Mouse (Mus musculus): Measurements from ENCODE around the gene Zfp526. TPM values are rescaled to one million over a fixed set of nuclear protein-coding genes. Genes with fewer than 3 reads are reported as not detected.

Zfp526 gene
- polyA plus RNA-seq, 1 experiment from 2014 or later, result 4.4 TPM

DNA sequence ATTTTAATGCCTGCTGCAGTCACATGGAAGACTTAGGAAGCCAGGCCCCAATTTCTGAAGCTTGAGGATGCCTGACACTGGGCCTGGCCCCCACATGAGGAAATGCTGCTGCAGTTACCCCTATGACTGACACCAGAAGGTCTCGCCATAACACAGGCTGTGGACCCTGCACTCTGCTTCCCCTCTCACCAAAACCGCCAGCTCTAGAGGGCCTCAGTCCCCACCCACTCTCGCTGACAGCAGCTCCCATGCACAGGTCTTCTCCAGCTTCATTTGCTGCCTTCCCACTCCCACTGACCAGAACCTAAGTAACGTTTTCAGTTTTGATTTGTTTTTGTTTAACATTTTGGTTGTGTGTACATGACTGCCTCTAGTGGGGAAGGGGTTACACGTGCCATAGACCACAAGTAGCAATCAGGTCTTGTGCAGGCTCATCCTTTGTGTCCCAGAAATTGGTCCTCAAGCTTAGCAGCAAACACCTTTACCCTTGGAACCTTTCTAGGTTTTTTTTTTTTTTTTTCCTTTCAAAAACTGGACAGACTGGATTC is 10.9 kb downstream of the Zfp526 start:
- 0 out of 2 replicates have a peak, but pooled peaks cover 9% of the 10 kb centered on the region for H3K4me1 ChIP-seq (ENCODE audit: control insufficient read depth, insufficient read depth, low read length)
- H3K9me3 ChIP-seq (ENCODE audit: control insufficient read depth, low read length), result no peaks in the 10 kb centered on the region
- 56% methylated on average over 5 of the region's 5 CpGs for WGBS
- no peaks in the 10 kb centered on the region for H3K27me3 ChIP-seq (replicated peaks; ENCODE audit: control insufficient read depth, insufficient read depth, low read length)
- no peak overlapping the region for H3K4me3 ChIP-seq (ENCODE audit: low read depth, low read length)
- no peak for ATAC-seq (ENCODE audit: low read depth)
- H3K36me3 ChIP-seq (ENCODE audit: control insufficient read depth, insufficient read depth, low read length), result peaks cover 79% of the 10 kb centered on the region
- no peak overlapping the region for H3K27ac ChIP-seq (replicated peaks; ENCODE audit: low read depth, low read length)
- no peak overlapping the region for H3K4me2 ChIP-seq (ENCODE audit: low read depth, low read length)
- H3K9ac ChIP-seq (ENCODE audit: low read depth, low read length), result no peak overlapping the region
- DNase-seq (ENCODE audit: low spot score), result no peak

DNA sequence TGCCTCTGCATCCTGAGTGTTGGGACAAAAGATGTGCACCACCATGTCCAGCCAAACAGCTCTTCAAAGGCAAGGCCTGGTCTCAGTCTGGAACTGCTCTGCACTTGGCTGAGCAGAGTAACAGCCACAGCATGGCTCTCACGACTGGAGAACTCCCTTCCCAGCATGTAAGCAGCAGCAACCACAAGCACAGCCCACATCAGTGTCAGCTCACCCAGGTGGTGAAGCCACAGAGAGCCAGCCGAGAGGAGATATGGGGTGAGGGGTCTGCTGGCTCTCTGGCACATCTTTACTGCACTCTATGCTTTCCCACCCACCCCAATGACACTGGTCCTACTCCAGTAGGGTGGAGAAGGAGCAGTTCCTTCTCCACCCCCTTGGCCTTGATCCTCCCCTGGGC is 11.8 kb downstream of the Zfp526 start:
- WGBS, result 81% methylated on average over 2 of the region's 2 CpGs

DNA sequence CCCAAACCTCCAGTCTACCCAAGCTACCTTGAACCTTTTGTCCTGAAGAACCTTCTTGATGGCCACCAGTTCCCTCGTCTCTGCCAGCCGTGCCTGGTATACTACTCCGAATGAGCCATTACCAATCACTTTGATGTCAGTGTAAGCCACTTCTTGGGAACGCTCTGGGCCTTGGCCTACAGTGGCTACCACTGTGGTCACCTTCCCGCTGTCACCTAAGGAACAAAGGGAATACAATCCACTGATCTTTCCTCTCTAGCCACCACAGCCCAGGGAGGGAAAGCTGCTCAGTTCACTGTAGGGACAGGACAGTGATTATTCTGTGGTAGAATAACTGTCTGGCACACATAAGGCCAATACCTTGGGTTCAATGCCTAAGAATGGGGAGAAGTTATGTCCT is 14.3 kb downstream of the Zfp526 start:
- Histone ChIP-seq H3K9me3 (ENCODE audit: control insufficient read depth, low read length) (no peaks in the 10 kb centered on the region), H3K27me3 (replicated peaks; ENCODE audit: control insufficient read depth, insufficient read depth, low read length) (no peaks in the 10 kb centered on the region), H3K27ac (replicated peaks; ENCODE audit: low read depth, low read length) (no peak overlapping the region), H3K36me3 (ENCODE audit: control insufficient read depth, insufficient read depth, low read length) (peaks cover 46% of the 10 kb centered on the region), H3K9ac (ENCODE audit: low read depth, low read length) (no peak overlapping the region), H3K4me2 (ENCODE audit: low read depth, low read length) (no peak overlapping the region), H3K4me1 (ENCODE audit: control insufficient read depth, insufficient read depth, low read length) (0 out of 2 replicates have a peak, but pooled peaks cover 9% of the 10 kb centered on the region), H3K4me3 (ENCODE audit: low read depth, low read length) (no peak overlapping the region)
- no peak for ATAC-seq (ENCODE audit: low read depth)
- no peak for DNase-seq (ENCODE audit: low spot score)
- 88% methylated on average over 5 of the region's 5 CpGs for WGBS

More for the DNA sequence above, 11.8 kb downstream of the Zfp526 start:
- Histone ChIP-seq H3K27me3 (replicated peaks; ENCODE audit: control insufficient read depth, insufficient read depth, low read length) (no peaks in the 10 kb centered on the region), H3K27ac (replicated peaks; ENCODE audit: low read depth, low read length) (no peak overlapping the region), H3K9me3 (ENCODE audit: control insufficient read depth, low read length) (no peaks in the 10 kb centered on the region), H3K9ac (ENCODE audit: low read depth, low read length) (no peak overlapping the region), H3K4me2 (ENCODE audit: low read depth, low read length) (no peak overlapping the region), H3K4me1 (ENCODE audit: control insufficient read depth, insufficient read depth, low read length) (0 out of 2 replicates have a peak, but pooled peaks cover 9% of the 10 kb centered on the region), H3K36me3 (ENCODE audit: control insufficient read depth, insufficient read depth, low read length) (peaks cover 71% of the 10 kb centered on the region), H3K4me3 (ENCODE audit: low read depth, low read length) (no peak overlapping the region)
- no peak for DNase-seq (ENCODE audit: low spot score)
- no peak for ATAC-seq (ENCODE audit: low read depth)

DNA sequence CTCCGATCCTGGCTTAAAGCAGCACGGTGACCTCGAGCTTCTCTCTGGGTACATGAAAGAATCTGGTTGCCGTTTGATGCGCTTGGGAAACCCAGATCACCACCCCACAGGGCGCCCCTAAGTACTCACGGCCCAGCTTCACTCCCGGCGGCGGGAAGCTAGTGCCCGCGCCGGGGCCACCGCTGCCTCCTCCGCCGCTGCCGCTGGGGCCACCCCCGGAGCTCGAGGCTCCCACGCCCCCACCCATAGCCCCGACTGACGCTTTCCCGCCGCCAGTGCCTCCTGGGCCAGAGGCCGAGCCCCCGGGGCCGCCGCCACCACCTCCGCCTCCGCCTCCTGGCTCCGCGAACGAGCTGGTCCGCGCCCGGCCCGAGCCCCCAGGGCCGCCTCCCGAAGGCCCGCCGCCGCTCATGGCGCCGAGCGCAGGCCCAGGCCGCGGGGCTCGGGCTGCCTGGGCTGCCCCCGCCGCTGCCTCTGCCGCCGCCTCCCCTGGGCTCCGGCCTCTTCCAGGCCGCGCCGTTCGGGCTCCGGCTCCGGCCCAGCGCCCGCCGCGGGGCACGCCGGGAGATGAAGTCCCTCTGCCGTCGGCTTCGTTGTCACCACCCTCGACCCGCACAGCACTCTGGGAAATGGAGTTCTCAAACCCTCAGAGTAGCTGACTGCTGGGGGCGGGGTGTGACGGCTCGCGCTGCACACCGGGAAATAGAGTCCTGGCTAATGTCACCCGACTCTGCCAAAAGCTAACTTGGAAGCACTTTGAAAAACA is 16.2 kb downstream of the Zfp526 start, which contains the start of gene Gsk3a:
TSS of gene Gsk3a (minus strand) at position 603 of the 766 bp plus-strand sequence.
- Histone ChIP-seq H3K4me3 (ENCODE audit: low read depth, low read length) (peak within 1 kb of the TSS; percentile 96), H3K36me3 (ENCODE audit: control insufficient read depth, insufficient read depth, low read length) (peaks cover 43% of the 10 kb centered on the region), H3K4me1 (ENCODE audit: control insufficient read depth, insufficient read depth, low read length) (0 out of 2 replicates have a peak, but pooled peaks cover 9% of the 10 kb centered on the region), H3K4me2 (ENCODE audit: low read depth, low read length) (peak within 1 kb of the TSS; percentile 78), H3K27ac (replicated peaks; ENCODE audit: low read depth, low read length) (peak within 1 kb of the TSS; percentile 80), H3K9ac (ENCODE audit: low read depth, low read length) (peak within 1 kb of the TSS; percentile 99), H3K27me3 (replicated peaks; ENCODE audit: control insufficient read depth, insufficient read depth, low read length) (no peaks in the 10 kb centered on the region), H3K9me3 (ENCODE audit: control insufficient read depth, low read length) (no peaks in the 10 kb centered on the region)
- DNase-seq (ENCODE audit: low spot score), result peak; percentile 99
- peak; percentile 87 for ATAC-seq (ENCODE audit: low read depth)
- WGBS, result under 1% methylated on average over 53 of the region's 76 CpGs

DNA sequence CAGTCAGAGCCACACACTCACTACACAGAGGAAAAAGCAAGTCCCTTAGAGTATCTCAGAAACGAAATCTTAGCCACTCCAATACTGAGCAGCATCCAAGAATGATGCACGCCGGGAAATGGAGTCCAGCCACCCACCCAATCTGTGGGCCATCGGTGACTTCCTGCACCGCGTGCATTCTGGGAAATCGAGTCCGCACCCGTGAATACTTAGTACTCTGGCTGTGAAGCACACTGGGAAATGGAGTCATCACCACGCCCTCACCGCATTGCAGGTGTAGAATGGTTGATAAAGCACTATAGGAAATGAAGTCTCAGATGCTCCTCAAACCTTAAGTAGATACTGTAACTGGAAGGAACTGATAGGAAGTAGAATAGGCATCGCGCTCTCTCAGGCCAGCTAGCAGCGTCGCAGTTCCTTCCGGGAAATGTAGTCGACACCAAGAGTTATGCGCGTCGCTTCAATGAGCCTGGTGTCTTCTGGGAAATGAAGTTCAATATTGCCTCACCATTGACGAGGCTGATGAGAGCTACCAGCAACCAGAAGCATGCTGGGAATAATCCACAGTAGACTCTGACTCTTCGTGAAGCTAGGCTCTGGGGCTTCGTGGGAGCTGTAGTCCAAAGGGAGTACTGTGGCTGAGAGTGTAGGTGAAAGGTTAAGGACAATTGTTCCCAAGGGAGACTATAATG is 16.9 kb downstream of the Zfp526 start:
- under 1% methylated on average over 23 of the region's 23 CpGs for WGBS
- H3K9ac ChIP-seq (ENCODE audit: low read depth, low read length), result peak overlapping the region; percentile 99
- H3K9me3 ChIP-seq (ENCODE audit: control insufficient read depth, low read length), result no peaks in the 10 kb centered on the region
- H3K4me2 ChIP-seq (ENCODE audit: low read depth, low read length), result peak overlapping the region; percentile 78
- DNase-seq (ENCODE audit: low spot score), result peak; percentile 99
- H3K36me3 ChIP-seq (ENCODE audit: control insufficient read depth, insufficient read depth, low read length), result peaks cover 43% of the 10 kb centered on the region
- peak overlapping the region; percentile 96 for H3K4me3 ChIP-seq (ENCODE audit: low read depth, low read length)
- no peaks in the 10 kb centered on the region for H3K27me3 ChIP-seq (replicated peaks; ENCODE audit: control insufficient read depth, insufficient read depth, low read length)
- 0 out of 2 replicates have a peak, but pooled peaks cover 9% of the 10 kb centered on the region for H3K4me1 ChIP-seq (ENCODE audit: control insufficient read depth, insufficient read depth, low read length)
- peak; percentile 92 for ATAC-seq (ENCODE audit: low read depth)
- peak overlapping the region; percentile 80 for H3K27ac ChIP-seq (replicated peaks; ENCODE audit: low read depth, low read length)

DNA sequence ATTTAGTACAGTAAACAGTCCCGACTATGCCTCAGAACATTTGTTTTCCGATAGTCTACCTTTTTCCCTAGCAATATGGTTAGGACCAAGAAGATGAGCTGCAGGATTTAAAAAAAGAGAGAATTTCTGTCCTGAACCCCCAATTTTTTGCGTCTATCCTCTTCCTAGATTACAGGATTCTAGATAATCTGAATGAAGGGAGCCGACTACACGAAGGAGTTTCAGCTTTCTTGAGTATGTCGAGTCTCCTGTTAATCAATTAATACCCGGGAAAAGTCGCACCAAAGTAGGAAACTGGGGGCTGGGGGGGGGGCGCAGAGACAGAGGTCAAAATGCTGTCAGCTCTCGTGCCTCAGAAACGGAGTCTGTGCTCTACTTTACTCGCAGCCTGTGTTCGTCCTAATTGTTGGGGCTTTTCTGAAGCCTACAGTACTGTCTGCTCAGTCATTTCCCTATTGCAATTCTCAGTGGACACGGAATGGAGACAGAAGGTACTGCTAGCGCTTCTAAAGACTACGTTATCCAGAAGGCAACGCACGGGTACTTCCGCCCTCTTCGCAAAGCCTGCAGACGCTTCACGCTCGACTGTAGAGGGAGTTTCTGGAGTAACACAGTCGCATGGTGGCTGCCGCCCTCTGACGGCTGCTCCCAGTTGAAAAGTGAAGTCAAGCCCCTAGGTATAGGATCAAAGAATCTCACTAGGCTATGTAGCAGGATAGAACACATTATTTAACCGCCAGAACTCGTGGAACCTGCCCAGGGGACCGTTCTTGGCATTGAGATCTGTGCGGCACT is 17.8 kb downstream of the Zfp526 start:
- ATAC-seq (ENCODE audit: low read depth) (peak; percentile 69), DNase-seq (ENCODE audit: low spot score) (peak; percentile 98)
- H3K27me3 ChIP-seq (replicated peaks; ENCODE audit: control insufficient read depth, insufficient read depth, low read length), result no peaks in the 10 kb centered on the region
- H3K9me3 ChIP-seq (ENCODE audit: control insufficient read depth, low read length), result no peaks in the 10 kb centered on the region
- peak overlapping the region; percentile 96 for H3K4me3 ChIP-seq (ENCODE audit: low read depth, low read length)
- peak overlapping the region; percentile 80 for H3K27ac ChIP-seq (replicated peaks; ENCODE audit: low read depth, low read length)
- peak overlapping the region; percentile 78 for H3K4me2 ChIP-seq (ENCODE audit: low read depth, low read length)
- WGBS, result 2% methylated on average over 30 of the region's 30 CpGs
- H3K4me1 ChIP-seq (ENCODE audit: control insufficient read depth, insufficient read depth, low read length), result 0 out of 2 replicates have a peak, but pooled peaks cover 9% of the 10 kb centered on the region
- peaks cover 43% of the 10 kb centered on the region for H3K36me3 ChIP-seq (ENCODE audit: control insufficient read depth, insufficient read depth, low read length)
- H3K9ac ChIP-seq (ENCODE audit: low read depth, low read length), result peak overlapping the region; percentile 39; the same call in 1 of the 2 replicates

DNA sequence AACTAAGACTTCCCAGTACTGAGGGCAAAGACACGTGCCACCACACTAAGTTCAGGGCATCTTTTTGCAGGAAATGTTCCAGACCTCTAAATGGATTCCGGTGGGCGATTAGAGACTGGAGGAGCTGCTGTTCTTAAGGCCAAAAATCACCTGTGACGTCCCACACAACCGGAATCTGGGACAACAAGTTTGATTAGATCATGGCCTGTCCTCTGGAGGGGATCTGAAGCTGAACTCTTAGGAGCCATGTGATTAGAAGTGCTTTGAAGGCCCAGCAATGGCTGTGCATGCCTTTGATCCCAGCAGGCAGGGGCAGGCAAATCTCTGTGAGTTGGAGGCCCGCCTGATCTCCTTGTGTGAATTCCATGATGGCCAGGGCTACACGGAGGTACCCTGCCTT is 19.4 kb downstream of the Zfp526 start:
- Histone ChIP-seq H3K27ac (replicated peaks; ENCODE audit: low read depth, low read length) (0 out of 2 replicates have a peak overlapping the region, but pooled peaks have one; percentile 33), H3K27me3 (replicated peaks; ENCODE audit: control insufficient read depth, insufficient read depth, low read length) (no peaks in the 10 kb centered on the region), H3K4me3 (ENCODE audit: low read depth, low read length) (no peak overlapping the region), H3K9ac (ENCODE audit: low read depth, low read length) (no peak overlapping the region), H3K4me1 (ENCODE audit: control insufficient read depth, insufficient read depth, low read length) (0 out of 2 replicates have a peak, but pooled peaks cover 9% of the 10 kb centered on the region), H3K4me2 (ENCODE audit: low read depth, low read length) (no peak overlapping the region), H3K36me3 (ENCODE audit: control insufficient read depth, insufficient read depth, low read length) (peaks cover 48% of the 10 kb centered on the region), H3K9me3 (ENCODE audit: control insufficient read depth, low read length) (no peaks in the 10 kb centered on the region)
- 63% methylated on average over 7 of the region's 7 CpGs for WGBS
- ATAC-seq (ENCODE audit: low read depth) (no peak), DNase-seq (ENCODE audit: low spot score) (no peak)

DNA sequence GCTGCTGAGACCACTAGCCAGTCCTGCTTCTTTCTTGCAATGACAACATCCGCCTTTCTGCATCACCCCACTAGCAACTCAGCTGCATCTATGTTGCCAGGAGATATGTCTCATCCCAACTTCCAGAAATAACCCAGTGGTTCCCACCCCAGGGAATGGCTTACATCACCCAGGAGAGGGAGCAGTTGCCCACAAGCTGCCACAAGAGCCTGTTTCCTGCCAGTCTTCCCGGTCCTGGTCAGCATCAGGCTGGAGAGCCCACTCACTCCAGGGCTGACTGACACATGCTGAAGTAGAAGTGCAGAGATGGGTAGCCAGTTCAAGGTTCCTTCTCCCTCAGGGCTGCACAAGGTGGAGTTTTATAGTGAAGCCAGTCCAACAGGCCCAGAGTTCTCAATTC is 19.8 kb downstream of the Zfp526 start:
- Histone ChIP-seq H3K36me3 (ENCODE audit: control insufficient read depth, insufficient read depth, low read length) (peaks cover 52% of the 10 kb centered on the region), H3K9me3 (ENCODE audit: control insufficient read depth, low read length) (no peaks in the 10 kb centered on the region), H3K4me3 (ENCODE audit: low read depth, low read length) (no peak overlapping the region), H3K27ac (replicated peaks; ENCODE audit: low read depth, low read length) (0 out of 2 replicates have a peak overlapping the region, but pooled peaks have one; percentile 29), H3K9ac (ENCODE audit: low read depth, low read length) (0 out of 2 replicates have a peak overlapping the region, but pooled peaks have one; percentile 16), H3K27me3 (replicated peaks; ENCODE audit: control insufficient read depth, insufficient read depth, low read length) (no peaks in the 10 kb centered on the region), H3K4me1 (ENCODE audit: control insufficient read depth, insufficient read depth, low read length) (peaks cover 11% of the 10 kb centered on the region), H3K4me2 (ENCODE audit: low read depth, low read length) (no peak overlapping the region)
- DNase-seq (ENCODE audit: low spot score) (peak; percentile 70), ATAC-seq (ENCODE audit: low read depth) (no peak)
- WGBS, result 42% methylated on average over 2 of the region's 2 CpGs

Data from embryonic facial prominence, embryonic 14.5 days (tissue).